Mouse (Mus musculus) spleen, adult 2 months (tissue): Measurements from ENCODE around the gene Prkd2.

Experiments
- CTCF ChIP-seq: fragments of 200-500 bp; IDR thresholded peaks from 2 replicates; pipeline ENCODE4 v1.5.1; 2011; ENCODE audit warnings: mild to moderate bottlenecking, inconsistent platforms; ENCODE audit not compliant: insufficient read depth, insufficient read length, insufficient replicate concordance; ENCODE audit errors: extremely low read depth
- POLR2A ChIP-seq: fragments of 200-500 bp; IDR thresholded peaks from 2 replicates; pipeline ENCODE4 v1.6.1; 2011; ENCODE audit warnings: low read depth, low read length, inconsistent platforms

DNA sequence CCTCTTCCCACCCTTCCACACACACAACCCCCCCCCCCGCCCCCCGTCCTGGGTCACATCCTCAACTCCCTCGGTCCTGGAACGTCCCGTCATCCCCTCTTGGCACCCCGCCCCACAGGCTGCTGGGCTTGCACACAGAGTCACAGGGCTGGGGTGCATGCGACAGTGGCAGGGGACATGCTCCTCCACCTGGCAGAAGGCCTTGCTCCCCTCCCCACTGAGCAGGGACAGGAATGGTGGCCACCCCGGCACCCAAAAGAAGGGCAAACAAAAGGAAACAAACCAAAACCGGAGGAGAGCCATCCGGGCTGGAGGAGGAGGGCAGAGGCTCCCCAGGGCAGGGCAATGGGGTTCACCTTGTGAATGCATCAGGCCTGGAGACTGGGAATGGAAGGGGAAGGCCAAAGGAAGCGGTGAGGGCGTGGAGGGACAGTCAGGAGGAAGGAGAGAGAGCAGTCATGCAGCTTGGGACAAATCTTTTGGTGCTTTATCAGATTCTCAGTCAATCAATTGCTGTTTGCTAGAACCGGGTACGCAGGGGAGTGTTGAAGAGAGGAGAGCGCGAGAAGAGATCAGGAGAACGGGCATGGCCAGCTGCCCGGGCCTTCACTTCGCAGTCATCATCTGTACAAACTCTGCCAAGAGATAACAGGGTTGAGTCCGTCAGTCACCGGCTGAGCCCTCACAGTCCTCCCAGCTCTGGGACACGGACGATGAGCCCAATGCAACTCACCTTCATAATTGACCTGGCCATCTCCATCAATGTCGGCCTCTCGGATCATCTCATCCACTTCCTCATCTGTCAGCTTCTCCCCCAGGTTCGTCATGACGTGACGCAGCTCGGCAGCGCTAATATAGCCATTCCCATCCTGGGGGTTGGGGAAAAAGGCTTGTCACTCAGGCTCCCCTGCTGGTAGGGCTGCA is 73.9 kb downstream of the Prkd2 start:
- no peak for TF ChIP-seq CTCF
- no peak for TF ChIP-seq POLR2A
